ENCODE assay signal across 12 mouse cellular contexts in the genomic region with DNA sequence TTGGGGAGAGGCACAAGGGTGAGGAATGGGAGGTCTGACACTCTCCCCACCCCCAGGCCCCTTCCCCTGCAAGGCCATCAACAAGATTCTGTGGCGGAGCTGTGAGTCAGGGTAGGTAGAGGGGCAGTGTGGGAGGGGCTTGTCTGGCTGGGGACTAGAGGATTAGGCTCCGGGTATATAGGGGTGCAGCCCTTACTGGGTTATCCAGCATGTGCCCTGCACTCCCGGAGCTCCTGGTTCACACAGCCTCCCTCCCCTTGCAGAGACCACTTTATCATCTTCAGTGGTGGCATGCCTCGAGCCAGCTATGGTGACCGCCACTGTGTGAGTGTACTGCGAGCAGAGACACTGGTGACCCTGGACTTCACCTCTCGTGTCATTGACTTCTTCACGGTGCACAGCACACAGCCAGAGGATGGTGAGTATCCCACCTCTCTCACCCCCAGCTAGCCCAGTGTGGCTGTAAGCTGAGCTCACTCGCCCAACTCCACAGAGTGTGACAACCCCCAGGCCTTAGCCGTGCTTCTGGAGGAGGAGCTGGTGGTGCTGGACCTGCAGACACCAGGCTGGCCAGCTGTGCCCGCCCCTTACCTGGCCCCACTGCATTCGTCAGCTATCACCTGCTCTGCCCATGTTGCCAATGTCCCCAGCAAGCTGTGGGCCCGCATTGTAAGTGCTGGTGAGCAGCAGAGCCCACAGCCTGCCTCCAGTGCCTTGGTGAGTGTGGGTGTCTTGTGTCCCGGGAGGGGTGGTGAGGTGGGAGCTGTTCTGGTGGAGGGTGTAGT. TPM values are rescaled to one million over a fixed set of nuclear protein-coding genes. Genes with fewer than 3 reads are reported as not detected.
DNase-seq lines count a peak whose midpoint lies in the region; ATAC-seq and TF ChIP-seq lines count a peak whose summit lies in the region.
"Had no signal": no experiment of that assay in that cellular context is flagged by ENCODE, and none has a peak within 500 bp of the region (broad histone marks: within the 10 kb centered on the region; RNA-seq: fewer than 3 reads in every experiment).

No protein-coding gene starts in this region.

- ATAC-seq in heart, embryonic 11.5 days (replicated peaks; ENCODE audit: insufficient number of reproducible peaks, low FRiP score, low TSS enrichment), result no peak
- no peak for ATAC-seq in midbrain, embryonic 11.5 days (ENCODE audit: low FRiP score)
- ATAC-seq in midbrain, embryonic 13.5 days, result no peak
- ATAC-seq in neural tube, embryonic 15.5 days (ENCODE audit: low FRiP score), result no peak

- DNase-seq in heart, embryonic 10.5 days (ENCODE audit: low spot score), result no peak
- peak; percentile 62 for DNase-seq in midbrain, embryonic 11.5 days (ENCODE audit: low spot score, missing footprints)
- DNase-seq in layer of hippocampus, adult 9-11 months, result peak; percentile 18
- DNase-seq in midbrain, embryonic 10.5 days (ENCODE audit: low spot score), result no peak
- DNase-seq: thymus, adult 2 months had no signal

- peaks cover 29% of the 10 kb centered on the region for H3K4me1 ChIP-seq in heart, embryonic 10.5 days
- peaks cover 4% of the 10 kb centered on the region for H3K4me1 ChIP-seq in heart, embryonic 11.5 days (ENCODE audit: control insufficient read depth, insufficient read depth, low read length)
- H3K4me1 ChIP-seq in midbrain, embryonic 11.5 days (ENCODE audit: control insufficient read depth, insufficient read depth, low read length), result peaks cover 6% of the 10 kb centered on the region
- H3K4me1 ChIP-seq in midbrain, embryonic 13.5 days (replicated peaks), result peaks cover 21% of the 10 kb centered on the region
- H3K4me1 ChIP-seq in cortical plate, adult 2 months (ENCODE audit: control insufficient read depth, insufficient read depth, low read length), result peaks cover under 1% of the 10 kb centered on the region; the same call in 1 of the 2 replicates
- peaks cover 21% of the 10 kb centered on the region for H3K4me1 ChIP-seq in midbrain, embryonic 10.5 days
- peaks cover 26% of the 10 kb centered on the region for H3K4me1 ChIP-seq in neural tube, embryonic 15.5 days

- 85% methylated on average over 14 of the region's 14 CpGs for WGBS in heart, embryonic 10.5 days
- WGBS in heart, embryonic 11.5 days (ENCODE audit: insufficient replicate concordance), result 84% methylated on average over 14 of the region's 14 CpGs
- 87% methylated on average over 14 of the region's 14 CpGs for WGBS in midbrain, embryonic 11.5 days
- 89% methylated on average over 14 of the region's 14 CpGs for WGBS in midbrain, embryonic 13.5 days
- WGBS in midbrain, embryonic 10.5 days, result 89% methylated on average over 14 of the region's 14 CpGs
- WGBS in neural tube, embryonic 15.5 days, result 88% methylated on average over 14 of the region's 14 CpGs

- H3K9ac ChIP-seq in heart, embryonic 11.5 days (ENCODE audit: low read depth, low read length), result no peak overlapping the region
- H3K9ac ChIP-seq in midbrain, embryonic 11.5 days (ENCODE audit: low read length), result no peak overlapping the region
- H3K9ac ChIP-seq in midbrain, embryonic 13.5 days (replicated peaks), result no peak overlapping the region
- H3K9ac ChIP-seq in neural tube, embryonic 15.5 days (replicated peaks), result no peak overlapping the region
- H3K9ac ChIP-seq: lung, embryonic 14.5 days; neural tube, embryonic 13.5 days had no signal

- H3K27ac ChIP-seq in heart, embryonic 10.5 days, result 0 out of 2 replicates have a peak overlapping the region, but pooled peaks have one; percentile 12
- no peak overlapping the region for H3K27ac ChIP-seq in heart, embryonic 11.5 days (ENCODE audit: low read depth, low read length)
- H3K27ac ChIP-seq in midbrain, embryonic 11.5 days (ENCODE audit: low read depth, low read length), result no peak overlapping the region
- no peak overlapping the region for H3K27ac ChIP-seq in midbrain, embryonic 13.5 days
- H3K27ac ChIP-seq in cortical plate, adult 2 months (ENCODE audit: insufficient read depth, low read length), result peak overlapping the region; percentile 12; the same call in 1 of the 2 replicates
- no peak overlapping the region for H3K27ac ChIP-seq in midbrain, embryonic 10.5 days (replicated peaks)
- no peak overlapping the region for H3K27ac ChIP-seq in neural tube, embryonic 15.5 days (replicated peaks)
- H3K27ac ChIP-seq: neural tube, embryonic 13.5 days had no signal

- H3K27me3 ChIP-seq in heart, embryonic 10.5 days (ENCODE audit: insufficient read depth, poor library complexity, severe bottlenecking), result no peaks in the 10 kb centered on the region
- H3K27me3 ChIP-seq in heart, embryonic 11.5 days (ENCODE audit: control insufficient read depth, insufficient read depth, low read length), result no peaks in the 10 kb centered on the region
- no peaks in the 10 kb centered on the region for H3K27me3 ChIP-seq in midbrain, embryonic 11.5 days (ENCODE audit: control insufficient read depth, insufficient read depth, low read length)
- H3K27me3 ChIP-seq in midbrain, embryonic 13.5 days, result no peaks in the 10 kb centered on the region
- no peaks in the 10 kb centered on the region for H3K27me3 ChIP-seq in midbrain, embryonic 10.5 days (ENCODE audit: low read depth, poor library complexity, severe bottlenecking)
- H3K27me3 ChIP-seq in neural tube, embryonic 15.5 days (replicated peaks), result no peaks in the 10 kb centered on the region
- H3K27me3 ChIP-seq: neural tube, embryonic 13.5 days had no signal

- peaks cover 91% of the 10 kb centered on the region for H3K36me3 ChIP-seq in heart, embryonic 10.5 days
- H3K36me3 ChIP-seq in heart, embryonic 11.5 days (ENCODE audit: control insufficient read depth, insufficient read depth, low read length), result peaks cover 62% of the 10 kb centered on the region
- peaks cover 52% of the 10 kb centered on the region for H3K36me3 ChIP-seq in midbrain, embryonic 11.5 days (ENCODE audit: control insufficient read depth, insufficient read depth, low read length)
- peaks cover 87% of the 10 kb centered on the region for H3K36me3 ChIP-seq in midbrain, embryonic 13.5 days
- peaks cover 100% of the 10 kb centered on the region for H3K36me3 ChIP-seq in midbrain, embryonic 10.5 days
- peaks cover 72% of the 10 kb centered on the region for H3K36me3 ChIP-seq in neural tube, embryonic 15.5 days

- no peaks in the 10 kb centered on the region for H3K9me3 ChIP-seq in heart, embryonic 10.5 days
- H3K9me3 ChIP-seq in heart, embryonic 11.5 days (replicated peaks; ENCODE audit: control insufficient read depth, low read length), result no peaks in the 10 kb centered on the region
- no peaks in the 10 kb centered on the region for H3K9me3 ChIP-seq in midbrain, embryonic 11.5 days (ENCODE audit: control insufficient read depth, low read length)
- no peaks in the 10 kb centered on the region for H3K9me3 ChIP-seq in midbrain, embryonic 13.5 days
- H3K9me3 ChIP-seq in midbrain, embryonic 10.5 days (replicated peaks), result no peaks in the 10 kb centered on the region
- no peaks in the 10 kb centered on the region for H3K9me3 ChIP-seq in neural tube, embryonic 15.5 days (replicated peaks)
- H3K9me3 ChIP-seq: G1E; neural tube, embryonic 13.5 days had no signal

- H3K4me3 ChIP-seq in heart, embryonic 10.5 days, result no peak overlapping the region
- H3K4me3 ChIP-seq in heart, embryonic 11.5 days (ENCODE audit: low read depth, low read length), result no peak overlapping the region
- H3K4me3 ChIP-seq in midbrain, embryonic 11.5 days (ENCODE audit: low read depth, low read length), result no peak overlapping the region
- no peak overlapping the region for H3K4me3 ChIP-seq in midbrain, embryonic 13.5 days (replicated peaks)
- no peak overlapping the region for H3K4me3 ChIP-seq in cortical plate, adult 2 months (ENCODE audit: insufficient read depth, low read length)
- H3K4me3 ChIP-seq in midbrain, embryonic 10.5 days, result no peak overlapping the region
- H3K4me3 ChIP-seq in neural tube, embryonic 15.5 days (replicated peaks), result no peak overlapping the region
- H3K4me3 ChIP-seq: neural tube, embryonic 13.5 days had no signal

- TF ChIP-seq CTCF in cortical plate, adult 2 months (IDR thresholded peaks at IDR 0.05; ENCODE audit: extremely low read depth, insufficient read depth, low read length), result no peak

- no peak overlapping the region for H3K4me2 ChIP-seq in heart, embryonic 11.5 days
- no peak overlapping the region for H3K4me2 ChIP-seq in midbrain, embryonic 11.5 days
- no peak overlapping the region for H3K4me2 ChIP-seq in midbrain, embryonic 13.5 days (replicated peaks)
- no peak overlapping the region for H3K4me2 ChIP-seq in neural tube, embryonic 15.5 days
- H3K4me2 ChIP-seq: lung, embryonic 14.5 days; neural tube, embryonic 13.5 days had no signal

- no peak for TF ChIP-seq POLR2A in cortical plate, adult 2 months (IDR thresholded peaks at IDR 0.05; ENCODE audit: extremely low read depth, insufficient read depth, low read length)

RNA-seq across cellular contexts. Expression of gene Llgl1, which starts 7.4 kb away (rescaled TPM):
- polyA plus RNA-seq in heart, embryonic 10.5 days (2016; fragmentation: Nextera tagmentation; extraction: Ambion mirVana), result 51.0 and 57.7 TPM in 2 replicates
- polyA plus RNA-seq in heart, embryonic 11.5 days (2014; fragmentation: Nextera tagmentation; extraction: Ambion mirVana), result 32.6 and 40.7 TPM in 2 replicates
- 87.8 and 101 TPM in 2 replicates for polyA plus RNA-seq in midbrain, embryonic 11.5 days (2014; fragmentation: Nextera tagmentation; extraction: Ambion mirVana)
- polyA plus RNA-seq in midbrain, embryonic 13.5 days (2015; fragmentation: Nextera tagmentation; extraction: Ambion mirVana), result 75.1 and 87.4 TPM in 2 replicates
- polyA plus RNA-seq in cortical plate, adult 2 months (2012; rRNA removed), result 58.3 and 60.4 TPM in 2 replicates
- 147 and 158 TPM in 2 replicates for polyA plus RNA-seq in midbrain, embryonic 10.5 days (2016; fragmentation: Nextera tagmentation; extraction: Ambion mirVana)
- 35.0 and 36.4 TPM in 2 replicates for polyA plus RNA-seq in neural tube, embryonic 15.5 days (2015; fragmentation: Nextera tagmentation; extraction: Ambion mirVana)

RNA-seq across cellular contexts. Expression of gene Flii, which starts 20.2 kb away (rescaled TPM):
- 80.4 and 103 TPM in 2 replicates for polyA plus RNA-seq in heart, embryonic 10.5 days (2016; fragmentation: Nextera tagmentation; extraction: Ambion mirVana)
- 63.6 and 79.5 TPM in 2 replicates for polyA plus RNA-seq in heart, embryonic 11.5 days (2014; fragmentation: Nextera tagmentation; extraction: Ambion mirVana)
- 52.3 and 59.3 TPM in 2 replicates for polyA plus RNA-seq in midbrain, embryonic 11.5 days (2014; fragmentation: Nextera tagmentation; extraction: Ambion mirVana)
- polyA plus RNA-seq in midbrain, embryonic 13.5 days (2015; fragmentation: Nextera tagmentation; extraction: Ambion mirVana), result 67.5 and 72.5 TPM in 2 replicates
- 115 and 122 TPM in 2 replicates for polyA plus RNA-seq in cortical plate, adult 2 months (2012; rRNA removed)
- polyA plus RNA-seq in midbrain, embryonic 10.5 days (2016; fragmentation: Nextera tagmentation; extraction: Ambion mirVana), result 74.8 and 82.6 TPM in 2 replicates
- 68.3 and 73.6 TPM in 2 replicates for polyA plus RNA-seq in neural tube, embryonic 15.5 days (2015; fragmentation: Nextera tagmentation; extraction: Ambion mirVana)

RNA-seq across cellular contexts. Expression of gene Mief2, which starts 21.3 kb away (rescaled TPM):
- 18.1 and 21.9 TPM in 2 replicates for polyA plus RNA-seq in heart, embryonic 10.5 days (2016; fragmentation: Nextera tagmentation; extraction: Ambion mirVana)
- 14.4 and 18.4 TPM in 2 replicates for polyA plus RNA-seq in heart, embryonic 11.5 days (2014; fragmentation: Nextera tagmentation; extraction: Ambion mirVana)
- polyA plus RNA-seq in midbrain, embryonic 11.5 days (2014; fragmentation: Nextera tagmentation; extraction: Ambion mirVana), result 10.2 and 13.6 TPM in 2 replicates
- polyA plus RNA-seq in midbrain, embryonic 13.5 days (2015; fragmentation: Nextera tagmentation; extraction: Ambion mirVana), result 18.4 and 18.6 TPM in 2 replicates
- 23.7 and 27.7 TPM in 2 replicates for polyA plus RNA-seq in cortical plate, adult 2 months (2012; rRNA removed)
- polyA plus RNA-seq in midbrain, embryonic 10.5 days (2016; fragmentation: Nextera tagmentation; extraction: Ambion mirVana), result 14.6 and 15.6 TPM in 2 replicates
- 23.1 and 25.3 TPM in 2 replicates for polyA plus RNA-seq in neural tube, embryonic 15.5 days (2015; fragmentation: Nextera tagmentation; extraction: Ambion mirVana)

Comparison
In these comparisons a context has a peak if more than half of its experiments do, and no peak if none do; other contexts are left out.
1. DNase-seq: peak in midbrain, embryonic 11.5 days (single experiment) and layer of hippocampus, adult 9-11 months (single experiment); none in heart, embryonic 10.5 days (single experiment) and midbrain, embryonic 10.5 days (single experiment).
2. H3K27ac ChIP-seq: peak in heart, embryonic 10.5 days (single experiment) and cortical plate, adult 2 months (single experiment); none in heart, embryonic 11.5 days (single experiment), midbrain, embryonic 11.5 days (single experiment), midbrain, embryonic 13.5 days (single experiment), midbrain, embryonic 10.5 days (single experiment) and neural tube, embryonic 15.5 days (single experiment).